Mouse (Mus musculus): Measurements from ENCODE around the gene Slc4a10.
"Not testable (repeated sequence)": the region's sequence is repeated elsewhere in the genome, so short reads cannot be mapped to it uniquely, and the experiment has no call there.

Gene Slc4a10

DNA sequence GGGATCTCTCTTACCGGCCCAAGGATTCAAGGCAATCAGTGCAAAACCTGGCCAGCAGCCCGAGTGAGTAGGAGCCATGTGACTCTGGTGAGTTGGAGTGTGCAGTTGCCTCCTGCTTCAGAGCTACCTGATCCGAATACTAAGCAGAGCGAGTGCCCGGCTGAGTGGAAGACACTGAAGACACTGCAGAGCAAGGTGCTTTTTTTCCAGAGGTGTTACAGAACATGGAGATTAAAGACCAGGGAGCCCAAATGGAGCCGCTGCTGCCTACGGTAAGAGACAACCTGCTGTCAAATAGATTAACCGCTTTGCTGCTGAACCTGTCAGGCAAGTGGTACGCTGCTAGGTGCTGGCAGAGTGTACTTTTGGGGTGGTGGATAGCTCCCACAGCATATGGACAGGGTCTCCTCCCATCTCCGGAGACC lies at the start of gene Slc4a10:
Gene Slc4a10, plus strand, starts transcription at position 42 of the 425 bp plus-strand sequence.
- no peak for DNase-seq (ENCODE audit: low spot score)

DNA sequence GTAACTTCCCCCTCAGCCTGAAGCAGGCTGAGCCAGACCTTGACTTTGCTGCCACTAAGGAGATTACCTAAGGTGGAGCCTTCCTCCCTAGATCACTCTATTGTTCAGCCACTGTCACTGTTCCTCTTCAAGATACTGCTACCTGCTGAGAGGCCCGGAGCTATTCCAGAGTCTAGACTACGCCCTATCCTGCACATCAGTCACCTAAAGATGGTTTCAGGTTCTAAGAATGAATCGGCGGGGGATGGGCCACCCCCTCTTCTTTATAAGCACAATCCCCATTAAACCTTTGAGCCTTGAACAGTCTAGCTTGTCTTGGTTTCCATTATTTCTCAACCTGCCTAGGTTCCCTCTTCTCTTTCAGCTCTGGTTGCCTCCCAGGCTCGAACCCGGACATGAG lies 45.0 kb upstream of the Slc4a10 start:
- not testable (repeated sequence) for DNase-seq (ENCODE audit: low spot score)

DNA sequence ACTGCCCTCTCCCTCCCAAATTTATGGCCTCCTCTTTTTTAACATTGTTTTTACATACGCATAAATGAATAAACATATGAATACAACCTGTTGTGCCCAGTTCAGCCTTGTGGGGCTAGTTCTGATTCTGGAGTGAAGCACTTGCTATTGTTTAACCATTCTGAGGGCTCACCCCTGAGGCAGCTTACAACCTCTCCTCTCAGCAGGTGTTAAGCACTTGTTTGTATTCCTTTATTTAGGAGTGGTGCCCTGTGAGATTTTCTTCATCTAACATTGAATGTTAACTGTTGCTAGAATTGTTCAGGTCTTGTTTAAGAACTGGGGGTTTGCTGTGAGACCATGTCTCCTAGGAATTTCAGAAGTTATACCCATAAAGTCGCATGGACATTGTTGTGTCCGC lies 28.1 kb upstream of the Slc4a10 start:
- no peak for DNase-seq (ENCODE audit: low spot score)

DNA sequence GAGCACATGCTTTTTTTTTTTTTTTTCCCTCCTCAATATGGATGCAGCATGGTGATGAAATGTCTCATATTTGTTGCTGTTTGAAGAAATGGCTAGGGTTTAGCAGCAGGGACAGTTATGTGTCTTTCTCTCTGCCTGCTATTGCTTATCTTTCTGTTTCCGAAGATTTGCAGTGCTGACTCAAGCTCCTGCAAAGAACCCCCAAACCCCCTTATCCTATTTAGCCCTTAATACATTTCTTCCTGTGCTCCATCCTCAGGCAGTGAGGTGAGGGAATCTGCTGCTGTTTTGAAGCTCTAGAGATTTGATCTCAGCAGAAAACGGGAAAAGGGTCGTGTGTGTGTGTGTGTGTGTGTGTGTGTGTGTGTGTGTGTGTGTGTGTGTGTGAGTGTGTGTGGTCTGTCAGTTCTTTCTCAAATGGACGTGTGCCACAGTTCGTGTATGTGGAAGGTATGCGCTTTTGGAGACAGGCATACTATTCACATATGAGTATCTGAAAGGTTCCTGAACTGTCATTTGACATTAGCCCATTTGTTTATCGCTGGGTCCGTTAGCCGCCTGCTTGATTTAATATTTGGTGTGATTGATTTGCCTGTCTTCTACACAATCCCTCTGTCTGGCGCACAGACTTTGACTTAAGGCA lies 720 bp downstream of the Slc4a10 start:
- no peak for DNase-seq (ENCODE audit: low spot score)

DNA sequence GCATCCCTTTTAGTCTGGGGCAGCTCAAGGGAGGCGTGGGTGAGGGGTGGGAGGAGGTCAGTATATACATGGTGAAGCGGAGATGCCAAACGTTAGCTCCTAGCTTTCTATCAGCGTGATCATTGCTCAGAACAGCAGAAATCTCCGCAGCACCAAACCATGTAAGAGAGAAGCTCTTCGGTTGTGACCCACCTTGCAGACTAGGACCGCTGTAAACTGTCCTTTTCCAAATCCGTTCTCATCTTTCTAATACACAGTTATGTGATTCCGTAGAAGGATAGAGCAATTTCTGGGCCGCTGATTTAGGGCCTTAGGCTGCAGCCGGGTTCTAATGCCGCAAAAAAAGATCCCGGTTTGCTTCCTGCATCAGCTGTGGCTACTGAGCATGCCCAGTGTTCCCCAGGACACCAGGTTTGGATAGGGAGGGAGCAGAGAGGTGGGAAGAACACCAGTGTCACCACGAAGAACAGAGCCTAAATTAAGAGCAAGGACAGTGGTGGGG lies 1.3 kb downstream of the Slc4a10 start:
- no peak for DNase-seq (ENCODE audit: low spot score)

DNA sequence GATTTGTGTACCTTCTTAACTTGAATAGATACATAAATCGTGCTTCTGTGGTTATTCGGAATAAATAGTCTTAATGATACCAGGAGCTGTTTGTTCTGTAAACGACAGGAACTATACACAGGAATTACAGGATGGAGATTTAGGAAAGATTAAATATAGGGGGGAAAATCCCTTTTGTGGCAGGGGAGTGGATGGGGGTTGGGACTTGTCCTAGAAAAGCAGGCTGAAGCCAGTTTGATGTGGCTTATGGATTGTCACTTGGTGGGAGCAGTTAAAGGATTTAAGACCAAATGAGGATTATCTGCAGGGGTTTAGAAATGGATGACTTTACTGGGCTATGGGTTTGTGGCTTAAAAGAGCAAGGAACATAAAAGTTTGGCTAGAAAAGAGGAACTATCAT lies 1.9 kb downstream of the Slc4a10 start:
- no peak for DNase-seq (ENCODE audit: low spot score)

DNA sequence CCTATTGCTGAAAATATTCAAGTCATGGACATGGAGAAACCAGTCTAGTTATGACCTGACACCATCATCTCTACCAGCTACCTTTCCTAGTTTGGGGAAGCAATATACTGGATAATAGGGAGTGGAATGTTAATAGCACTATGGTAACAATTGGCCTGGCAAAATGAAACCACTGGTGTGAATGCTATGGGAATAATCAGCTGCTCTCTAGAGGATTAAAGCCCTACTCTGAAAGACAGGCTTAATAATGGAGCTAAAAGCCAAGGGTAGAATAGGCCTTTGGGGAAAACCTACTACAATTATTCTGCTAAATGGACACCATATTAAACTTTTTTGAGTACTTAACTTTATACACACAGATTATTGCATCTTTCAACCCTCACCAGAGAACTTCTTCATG lies 30.2 kb downstream of the Slc4a10 start:
- DNase-seq (ENCODE audit: low spot score) = no peak

DNA sequence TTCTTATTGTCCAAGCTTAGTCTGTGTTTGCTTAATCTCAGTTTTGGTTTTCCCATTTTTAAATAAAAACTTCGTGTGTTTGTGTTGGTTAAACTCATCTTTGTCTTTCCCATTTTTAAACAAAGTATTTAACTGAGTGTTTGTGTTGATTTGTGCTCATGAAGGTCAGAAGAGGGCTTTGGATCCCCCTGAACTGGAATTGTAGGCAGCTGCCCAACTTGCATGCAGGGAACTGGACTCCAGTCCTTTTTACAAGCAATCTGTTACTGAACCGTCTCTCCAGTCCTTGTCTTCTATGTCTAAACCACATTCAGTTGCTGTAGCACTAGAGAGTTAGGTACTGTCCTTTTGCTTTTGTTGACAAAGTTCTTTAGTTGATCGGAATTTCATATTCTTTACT lies 41.3 kb downstream of the Slc4a10 start:
- no peak for DNase-seq (ENCODE audit: low spot score)

DNA sequence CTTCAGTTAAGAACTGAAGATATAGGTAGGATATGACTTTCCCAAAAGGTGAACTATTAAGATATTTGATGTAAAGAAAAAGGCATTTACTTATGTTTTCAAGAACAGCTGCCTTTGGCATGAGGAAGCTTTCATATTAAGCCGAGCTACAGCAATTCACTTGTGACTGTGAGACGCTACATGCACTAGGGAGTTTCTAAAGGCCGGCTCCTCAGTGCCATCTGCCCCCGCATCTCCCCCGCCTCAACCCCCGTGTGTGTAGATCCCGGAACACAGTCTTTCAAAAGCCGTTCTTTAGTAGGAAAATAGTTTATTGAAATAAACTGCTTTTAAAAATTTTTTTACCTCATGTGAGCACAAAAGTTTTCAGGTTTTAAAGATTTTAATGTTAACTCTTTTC lies 42.5 kb downstream of the Slc4a10 start:
- no peak for DNase-seq (ENCODE audit: low spot score)

DNA sequence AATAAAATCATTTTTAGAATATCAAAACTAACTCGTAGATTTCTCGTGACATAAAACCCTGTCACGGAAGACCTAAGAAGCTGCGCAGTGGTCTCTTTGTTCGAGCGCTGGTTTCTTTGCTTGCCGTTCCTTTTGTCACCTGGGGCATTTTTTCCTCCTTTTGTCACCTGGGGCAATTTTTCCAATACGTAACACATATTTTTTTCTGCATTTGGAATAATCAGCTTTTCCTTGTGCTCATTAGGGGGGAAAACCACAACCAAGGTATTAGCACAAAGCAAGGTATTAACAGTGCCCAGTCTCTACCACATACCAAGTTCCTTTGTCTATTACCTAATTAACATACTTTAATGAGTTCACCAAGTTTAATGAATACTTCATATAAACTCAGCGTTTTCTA lies 42.9 kb downstream of the Slc4a10 start:
- DNase-seq (ENCODE audit: low spot score) = no peak

DNA sequence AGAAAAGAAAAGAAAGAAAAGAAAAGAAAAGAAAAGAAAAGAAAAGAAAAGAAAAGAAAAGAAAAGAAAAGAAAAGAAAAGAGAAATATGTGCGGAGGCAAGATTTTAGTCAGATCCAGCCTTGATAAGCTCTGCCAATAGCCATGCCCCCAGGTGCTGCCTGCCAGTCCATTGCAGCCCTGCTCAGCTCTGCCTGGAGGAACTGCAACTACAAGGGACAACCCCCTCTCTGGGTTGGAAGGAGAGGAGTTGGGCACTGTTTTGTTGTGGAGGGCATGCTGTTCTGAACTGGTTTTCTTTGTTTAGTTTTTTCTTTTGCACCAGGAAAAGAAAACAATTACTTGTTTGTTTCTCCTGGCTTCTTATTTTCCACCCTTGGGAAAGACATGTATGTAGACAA lies 54.3 kb downstream of the Slc4a10 start:
- no peak for DNase-seq (ENCODE audit: low spot score)

DNA sequence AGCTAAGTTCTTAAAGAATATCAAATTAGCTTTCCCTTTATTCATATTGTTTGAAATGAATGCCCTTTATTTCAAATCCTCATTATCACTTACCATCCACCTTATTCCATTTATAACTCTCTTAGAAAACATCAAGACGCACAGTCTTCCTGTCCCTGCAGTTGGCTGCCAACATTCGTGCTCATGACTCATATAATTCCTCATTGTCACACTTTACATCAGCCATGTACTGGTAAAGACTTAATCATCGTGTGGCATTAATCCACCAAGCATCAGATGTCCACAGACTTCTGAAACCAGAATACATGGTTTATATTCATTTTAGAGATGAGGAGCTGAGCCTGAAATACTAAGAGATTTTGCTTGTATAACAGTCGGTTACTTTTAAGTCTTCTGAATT lies 69.1 kb downstream of the Slc4a10 start:
- no peak for DNase-seq (ENCODE audit: low spot score)

DNA sequence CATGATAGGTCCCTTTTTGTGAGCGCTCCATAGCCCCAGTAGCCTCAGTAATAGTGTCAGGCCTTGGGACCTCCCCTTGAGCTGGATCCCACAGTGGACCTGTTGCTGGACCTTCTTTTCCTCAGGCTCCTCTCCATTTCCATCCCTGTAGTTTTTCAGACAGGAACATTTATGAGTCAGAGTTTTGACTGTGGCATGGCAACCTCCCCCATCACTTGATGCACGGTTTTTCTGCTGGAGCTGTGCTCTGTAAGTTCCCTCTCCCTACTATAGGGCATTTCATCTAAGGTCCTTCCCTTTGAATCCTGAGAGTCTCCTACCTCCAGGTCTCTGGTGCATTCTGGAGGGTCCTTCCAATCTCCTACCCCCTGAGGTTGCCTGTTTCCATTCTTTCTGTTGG lies 83.7 kb downstream of the Slc4a10 start:
- no peak for DNase-seq (ENCODE audit: low spot score)

DNA sequence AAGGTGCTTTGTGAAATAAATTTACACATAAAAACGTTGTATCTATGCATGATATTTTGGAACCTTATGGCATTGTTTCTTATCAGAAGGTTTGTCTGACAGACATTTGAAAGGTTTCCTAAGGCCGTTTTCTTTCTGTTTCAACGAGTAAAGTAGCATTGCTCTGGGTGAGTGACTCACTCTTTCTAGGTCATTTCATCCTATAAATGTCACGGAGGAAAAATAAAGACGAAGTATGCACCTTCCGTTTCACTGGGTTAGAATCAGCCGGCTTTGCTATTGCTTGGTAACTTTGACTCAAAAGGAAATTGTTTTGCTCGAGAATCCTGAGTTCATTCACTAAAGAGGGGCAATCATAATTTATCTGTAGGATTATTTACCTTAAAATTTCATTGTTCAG lies 88.6 kb downstream of the Slc4a10 start:
- no peak for DNase-seq (ENCODE audit: low spot score)

DNA sequence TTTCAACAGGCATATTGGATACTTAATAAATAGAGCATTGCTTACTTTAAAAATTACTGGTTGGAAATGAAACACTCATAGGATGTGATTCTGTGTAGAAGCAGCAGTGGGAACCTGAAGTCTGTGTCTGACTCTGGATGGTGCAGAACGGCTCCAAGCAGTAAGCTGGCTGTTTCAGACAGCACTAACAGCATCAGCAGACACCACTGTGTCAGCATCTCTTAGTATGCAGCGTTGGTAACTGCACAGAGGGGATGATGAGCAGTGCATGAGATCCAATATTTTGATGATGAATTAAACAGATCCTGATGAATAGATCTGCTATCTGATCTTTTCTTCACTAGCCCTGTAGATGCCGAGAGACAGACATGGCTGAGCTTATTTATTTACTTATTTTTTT lies 101.4 kb downstream of the Slc4a10 start:
- DNase-seq (ENCODE audit: low spot score) = no peak

DNA sequence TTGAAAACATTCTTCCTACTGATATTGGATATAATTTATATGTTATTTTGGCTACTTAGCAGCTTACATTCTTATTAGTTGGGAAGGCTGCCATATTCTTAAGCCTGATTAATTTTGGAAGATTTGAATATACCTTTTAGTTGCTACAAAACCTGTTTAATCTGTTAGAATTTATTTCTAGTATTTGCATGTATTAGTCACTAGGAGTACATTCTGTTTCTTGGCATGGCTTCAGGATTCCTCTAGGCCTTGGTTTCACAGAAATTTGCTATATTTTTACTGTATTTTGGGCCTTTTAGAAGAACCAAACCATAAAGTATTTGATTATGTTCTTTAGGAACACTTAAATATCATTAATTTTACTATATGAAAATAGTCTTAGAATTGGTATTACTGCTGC lies 103.2 kb downstream of the Slc4a10 start:
- DNase-seq (ENCODE audit: low spot score) = no peak

DNA sequence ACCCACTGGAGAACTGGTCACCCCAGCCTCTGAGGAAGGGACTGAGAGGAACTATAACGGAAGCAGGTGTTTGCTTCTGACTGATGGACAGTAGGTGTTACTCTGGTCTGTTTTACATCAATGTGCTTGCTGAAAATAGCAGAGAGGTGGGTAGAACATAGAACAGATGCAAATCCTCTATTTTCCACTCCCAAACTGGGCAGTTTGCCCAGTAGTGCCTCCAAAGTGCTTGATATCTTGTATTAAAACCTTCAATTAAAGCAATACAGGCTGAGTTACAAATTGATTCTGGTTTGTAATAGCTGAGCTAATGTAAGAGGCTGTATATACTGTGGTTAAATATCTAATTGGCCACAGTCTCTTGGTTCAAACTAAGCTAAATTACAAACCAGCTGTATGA lies 104.6 kb downstream of the Slc4a10 start:
- no peak for DNase-seq (ENCODE audit: low spot score)

DNA sequence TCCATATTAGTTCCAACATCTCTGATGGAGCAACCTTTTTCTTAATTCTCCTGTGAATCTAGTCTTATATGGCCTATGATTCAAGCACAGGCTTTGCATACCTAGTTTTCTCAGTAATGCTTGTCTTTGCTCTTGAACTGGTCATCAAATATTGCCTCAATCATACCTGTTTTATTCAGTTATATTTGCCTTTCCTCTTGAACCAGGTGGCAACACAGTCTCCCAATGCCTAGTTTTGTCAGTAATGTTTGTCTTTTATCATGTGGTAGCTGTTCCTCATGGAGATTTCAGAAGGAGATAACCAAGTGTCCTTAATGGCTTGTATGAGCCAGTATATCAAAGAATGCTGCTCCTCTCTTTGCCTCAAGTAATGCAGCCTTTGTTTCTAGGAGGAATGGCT lies 163.8 kb downstream of the Slc4a10 start:
- DNase-seq (ENCODE audit: low spot score) = no peak

DNA sequence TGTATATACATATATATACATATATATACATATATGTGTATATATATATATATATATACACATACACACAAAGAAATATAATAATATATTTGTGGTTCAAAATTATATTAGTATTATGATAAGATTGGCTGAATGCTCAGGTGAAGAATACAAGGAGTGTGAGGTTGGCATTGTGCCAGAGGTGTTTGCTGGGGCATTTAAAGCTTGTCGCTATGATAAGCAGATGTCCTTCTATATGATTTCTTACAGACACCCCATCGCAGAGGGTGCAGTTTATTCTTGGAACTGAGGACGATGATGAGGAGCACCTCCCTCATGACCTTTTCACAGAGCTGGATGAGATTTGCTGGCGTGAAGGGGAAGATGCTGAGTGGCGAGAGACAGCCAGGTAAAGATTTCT lies 164.8 kb downstream of the Slc4a10 start:
- no peak for DNase-seq (ENCODE audit: low spot score)

DNA sequence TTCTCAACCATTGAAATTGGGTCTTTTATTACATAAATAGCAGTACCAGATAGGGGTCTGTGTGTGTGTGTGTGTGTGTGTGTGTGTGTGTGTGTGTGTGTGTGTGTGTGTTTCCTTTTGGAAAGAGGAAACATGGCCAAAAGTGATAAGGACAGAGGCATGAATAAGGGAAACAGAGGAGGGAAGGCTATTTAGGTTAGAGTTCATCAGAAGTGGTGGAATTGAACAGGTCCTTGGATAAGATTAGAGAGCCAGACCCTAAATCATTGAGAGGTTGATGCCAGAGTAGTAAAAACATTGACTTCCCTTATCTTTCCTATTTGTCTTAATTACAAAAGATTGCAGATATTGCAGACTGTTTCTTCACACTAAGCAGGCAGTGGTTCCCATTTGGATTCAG lies 181.3 kb downstream of the Slc4a10 start:
- DNase-seq (ENCODE audit: low spot score) = no peak

DNA sequence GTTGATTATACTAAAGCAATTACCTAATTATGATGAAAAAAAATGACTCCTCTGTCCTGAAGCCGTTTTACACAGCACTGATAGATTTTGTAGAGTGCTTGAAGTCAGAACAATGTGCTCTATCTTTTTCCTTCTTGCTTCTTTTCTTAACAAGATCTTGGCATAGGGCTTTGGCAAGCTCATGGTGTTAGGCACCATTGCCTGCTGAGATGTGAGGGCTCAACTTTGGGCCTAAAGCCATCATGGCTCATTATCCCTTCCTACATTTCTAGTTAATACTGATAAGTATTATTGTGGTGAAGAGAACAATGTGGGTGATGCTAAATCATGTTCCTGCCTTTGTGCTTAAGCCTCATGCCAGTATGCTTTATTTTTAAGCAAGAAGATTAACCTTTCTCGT lies 185.0 kb downstream of the Slc4a10 start:
- no peak for DNase-seq (ENCODE audit: low spot score)

DNA sequence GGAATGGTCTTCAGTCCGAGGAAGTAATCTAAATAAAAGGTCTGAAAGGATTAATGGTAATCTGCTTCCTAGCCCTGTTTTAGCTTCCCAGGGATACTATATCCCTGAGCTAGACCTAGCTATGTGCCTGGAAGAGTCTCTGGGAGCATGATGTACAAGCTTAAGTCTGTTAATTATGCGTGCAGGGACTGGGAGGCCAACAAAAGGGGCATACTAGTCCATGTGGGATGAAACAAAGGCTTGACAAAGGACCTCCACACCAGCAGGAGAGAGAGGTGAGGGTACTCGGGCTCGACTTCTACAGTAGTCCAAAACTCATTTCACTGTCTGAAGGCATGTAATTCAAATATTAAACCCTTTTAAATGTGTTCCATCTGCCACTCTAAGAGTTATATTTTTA lies 197.9 kb downstream of the Slc4a10 start:
- DNase-seq (ENCODE audit: low spot score) = no peak

DNA sequence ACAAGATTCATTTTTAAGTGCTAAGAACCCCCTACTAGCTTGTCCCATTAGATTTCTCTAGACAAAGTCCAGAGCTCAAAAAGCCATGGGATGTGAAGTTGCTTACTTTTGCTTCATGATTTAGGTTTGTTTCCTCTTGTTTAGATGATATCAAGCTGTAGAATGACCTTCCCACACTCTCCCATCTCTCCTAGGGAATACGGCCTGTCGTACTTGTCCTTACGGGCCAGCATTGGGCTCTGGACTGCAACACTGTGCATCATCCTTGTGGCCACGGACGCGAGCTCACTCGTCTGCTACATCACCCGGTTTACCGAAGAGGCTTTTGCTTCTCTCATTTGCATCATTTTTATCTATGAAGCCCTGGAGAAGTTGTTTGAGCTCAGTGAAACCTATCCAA lies 222.2 kb downstream of the Slc4a10 start:
- no peak for DNase-seq (ENCODE audit: low spot score)

DNA sequence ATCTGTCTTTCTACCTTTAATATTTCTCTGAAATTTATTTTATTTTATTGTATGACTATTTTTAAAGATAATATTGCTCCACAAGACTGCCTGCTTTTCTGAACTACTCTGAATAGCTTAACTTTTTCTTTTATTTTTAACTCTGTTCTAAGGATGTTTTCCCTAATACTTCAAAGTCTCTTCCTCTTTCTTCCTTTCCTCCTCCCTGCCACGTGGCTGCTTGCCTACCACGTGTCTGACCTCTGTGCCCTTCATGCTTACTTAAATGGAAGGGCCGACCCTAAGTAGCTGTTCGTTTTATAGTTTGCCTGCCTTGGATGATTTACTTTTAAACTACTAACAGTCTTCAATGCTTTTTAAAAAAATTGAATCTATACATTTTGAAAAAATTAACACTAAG lies 225.6 kb downstream of the Slc4a10 start:
- no peak for DNase-seq (ENCODE audit: low spot score)

DNA sequence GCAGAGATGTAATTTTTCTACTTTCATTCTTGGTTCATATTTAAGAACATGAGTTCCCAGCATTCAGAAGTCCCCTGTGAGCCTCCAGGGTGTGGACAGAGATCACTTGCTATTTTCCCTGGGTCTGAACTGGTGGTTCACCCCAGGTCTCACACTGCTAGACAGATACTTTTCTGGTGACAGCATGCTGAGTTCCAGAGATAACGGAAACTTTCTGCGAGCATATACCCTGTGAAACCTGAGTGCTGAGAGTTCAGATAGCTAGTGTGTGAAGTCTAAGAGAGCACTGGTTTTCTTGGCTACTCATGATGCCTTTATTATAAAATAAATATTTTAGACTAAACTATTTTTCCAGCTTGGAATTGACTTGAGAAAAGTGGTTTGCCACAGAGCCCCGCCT lies 232.5 kb downstream of the Slc4a10 start:
- no peak for DNase-seq (ENCODE audit: low spot score)

Data from c-Kit-positive CD71-positive TER-119-positive erythroid progenitor cells, embryonic 14.5 days (primary cell).